Mouse (Mus musculus) cerebellum, adult 11 months (tissue): ENCODE results near the gene Lipi.

Experiments
- DNase-seq: peaks from one replicate; pipeline ENCODE4 v3.0.0; 2022

Lipi gene

GRCm38 (mm10) chr16:75585961-75586360 lies at the start of gene Lipi:
Gene Lipi, minus strand, starts transcription at chr16:75586061.
- DNase-seq: no peak

- no peak for DNase-seq
Measured at GRCm38 (mm10) chr16:75627862-75628261, 42.0 kb upstream of the Lipi start.

GRCm38 (mm10) chr16:75617651-75618349 lies 31.9 kb upstream of the Lipi start:
- DNase-seq: no peak

GRCm38 (mm10) chr16:75612561-75612960 lies 26.7 kb upstream of the Lipi start:
- no peak for DNase-seq

- no peak for DNase-seq
Measured at GRCm38 (mm10) chr16:75606415-75606814, 20.6 kb upstream of the Lipi start.

- no peak for DNase-seq
Measured at GRCm38 (mm10) chr16:75593501-75594183, 7.8 kb upstream of the Lipi start.

GRCm38 (mm10) chr16:75592671-75593500 lies 7.0 kb upstream of the Lipi start, which contains the start of gene Rbm11:
Gene Rbm11, plus strand, starts transcription at chr16:75592844.
- DNase-seq: peak; percentile 76

GRCm38 (mm10) chr16:75586466-75586865 lies 605 bp upstream of the Lipi start:
- no peak for DNase-seq

GRCm38 (mm10) chr16:75582279-75582678 lies 3.6 kb downstream of the Lipi start:
- no peak for DNase-seq

- DNase-seq: no peak
Measured at GRCm38 (mm10) chr16:75562910-75563309, 23.0 kb downstream of the Lipi start.

- no peak for DNase-seq
Measured at GRCm38 (mm10) chr16:75545310-75545709, 40.6 kb downstream of the Lipi start.

- DNase-seq: no peak
Measured at GRCm38 (mm10) chr16:75537784-75538565, 47.9 kb downstream of the Lipi start.

GRCm38 (mm10) chr16:75531705-75532104 lies 54.2 kb downstream of the Lipi start:
- no peak for DNase-seq

GRCm38 (mm10) chr16:75496568-75496967 lies 89.3 kb downstream of the Lipi start:
- no peak for DNase-seq
